Mouse (Mus musculus) G1E (cell line): ENCODE results near the gene Gm11568. TPM values are rescaled to one million over a fixed set of nuclear protein-coding genes. Genes with fewer than 3 reads are reported as not detected.
"Not testable (repeated sequence)": the region's sequence is repeated elsewhere in the genome, so short reads cannot be mapped to it uniquely, and the experiment has no call there.

Source experiments
- ATAC-seq: 2 replicates; pipeline ENCODE4 v1.8.0; 2016; ENCODE audit warnings: mild to moderate bottlenecking; ENCODE audit not compliant: insufficient number of reproducible peaks, poor library complexity, low FRiP score, severe bottlenecking; ENCODE audit errors: extremely low read depth
- DNase-seq: peaks from one replicate; pipeline ENCODE4 v3.0.0; 2012; ENCODE audit warnings: low spot score
- H3K27me3 ChIP-seq: 2 replicates; pipeline ENCODE4 v1.6.1; 2012; ENCODE audit warnings: mild to moderate bottlenecking, low read length, inconsistent platforms; ENCODE audit not compliant: insufficient read depth
- H3K36me3 ChIP-seq: replicated peaks from 2 replicates; pipeline ENCODE3; 2012; ENCODE audit warnings: mild to moderate bottlenecking, inconsistent platforms
- H3K4me1 ChIP-seq: 2 replicates; pipeline ENCODE4 v1.6.1; 2012; ENCODE audit warnings: low read depth, low read length, inconsistent platforms, mixed read lengths; ENCODE audit not compliant: insufficient read depth
- H3K4me3 ChIP-seq: 2 replicates; pipeline ENCODE4 v1.5.1; 2012; ENCODE audit warnings: low read depth, mild to moderate bottlenecking, inconsistent platforms, low read length, moderate library complexity, mixed read lengths
- H3K9me3 ChIP-seq: replicated peaks from 2 replicates; pipeline ENCODE4 v1.6.1; 2012; ENCODE audit warnings: inconsistent platforms
- CTCF ChIP-seq: IDR thresholded peaks from 2 replicates; pipeline ENCODE4 v1.5.1; 2012; ENCODE audit warnings: low read depth, low read length, inconsistent platforms, mixed read lengths
- GATA1 ChIP-seq: IDR thresholded peaks from 2 replicates; pipeline ENCODE4 v1.6.1; 2012; ENCODE audit warnings: borderline replicate concordance, low read length, inconsistent platforms, mixed read lengths
- GATA2 ChIP-seq: IDR thresholded peaks from 2 replicates; pipeline ENCODE4 v1.6.1; 2012; ENCODE audit warnings: low read depth, low read length, inconsistent platforms, borderline replicate concordance
- POLR2AphosphoS5 ChIP-seq: IDR thresholded peaks from 2 replicates; pipeline ENCODE4 v1.6.1; 2012; ENCODE audit warnings: low read depth, low read length, inconsistent platforms; ENCODE audit not compliant: insufficient replicate concordance
- TAL1 ChIP-seq: conservative IDR thresholded peaks from 2 replicates; pipeline ENCODE4 v1.6.1; 2012; ENCODE audit warnings: low read depth, low read length, inconsistent platforms, mixed read lengths
- polyA plus RNA-seq: library from polyadenylated mRNA; stranded (reverse); fragments of >175 nt; gene quantifications from 2 replicates; pipeline ENCODE4 v1.2.3, GENCODE M21; 2012
- total RNA-seq, 2 experiments: library from RNA; stranded (forward) in 1 of 2; stranded (reverse) in 1 of 2; fragments of 200-1000 nt in 1 of 2; fragments of >200 nt in 1 of 2; fragmentation: Nextera tagmentation in 1 of 2; gene quantifications; 2 replicates each; pipeline ENCODE4 v1.2.3; 2014 to 2017

Gm11568 gene
- total and polyA plus RNA-seq, 3 experiments, result not detected

GRCm38 (mm10) chr11:99854121-99854520 is 3.6 kb upstream of the Gm11568 start:
- no peaks in the 10 kb centered on the region for H3K4me1 ChIP-seq
- H3K4me3 ChIP-seq, result no peak overlapping the region
- no peaks in the 10 kb centered on the region for H3K27me3 ChIP-seq
- no peak for ATAC-seq
- peaks cover 19% of the 10 kb centered on the region for H3K9me3 ChIP-seq
- TF ChIP-seq GATA2 (no peak), POLR2AphosphoS5 (no peak), CTCF (no peak), GATA1 (no peak)
- no peaks in the 10 kb centered on the region for H3K36me3 ChIP-seq
- no peak for DNase-seq

GRCm38 (mm10) chr11:99858761-99859160 is 1.0 kb downstream of the Gm11568 start:
- TF ChIP-seq CTCF (no peak), GATA1 (no peak), POLR2AphosphoS5 (no peak), TAL1 (no peak), GATA2 (no peak)
- DNase-seq (no peak), ATAC-seq (no peak)
- Histone ChIP-seq H3K4me1 (no peaks in the 10 kb centered on the region), H3K27me3 (no peaks in the 10 kb centered on the region), H3K36me3 (no peaks in the 10 kb centered on the region), H3K9me3 (peaks cover 25% of the 10 kb centered on the region), H3K4me3 (no peak overlapping the region)

- not testable (repeated sequence) for H3K27me3 ChIP-seq, DNase-seq, H3K36me3 ChIP-seq, H3K4me1 ChIP-seq, ATAC-seq, H3K4me3 ChIP-seq
- peaks cover 20% of the 10 kb centered on the region for H3K9me3 ChIP-seq
These were observed 6.5 kb downstream of the Gm11568 start, which contains the start of gene Gm11559 for GRCm38 (mm10) chr11:99864176-99864575. TSS of gene Gm11559 (plus strand) at chr11:99864476.

DNA sequence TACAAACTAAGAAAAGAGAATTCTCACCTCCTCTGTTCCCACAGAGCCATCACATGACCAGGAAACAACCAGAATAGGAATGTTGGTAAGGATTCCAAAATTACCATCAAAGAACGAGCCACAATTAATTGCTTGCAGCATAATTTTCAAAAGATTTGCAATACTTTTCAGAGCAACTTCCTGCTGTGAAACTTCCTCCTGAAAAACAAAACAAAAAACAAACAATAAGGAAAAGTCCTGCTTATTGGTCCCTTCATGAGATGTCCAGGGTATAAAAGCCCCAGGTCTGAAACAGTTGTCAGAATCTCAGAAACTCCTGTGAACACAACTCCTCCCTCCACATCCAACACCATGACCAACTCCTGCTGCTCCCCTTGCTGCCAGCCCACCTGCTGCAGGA is 15.4 kb downstream of the Gm11568 start, which contains the start of gene Krtap9-1:
Krtap9-1 (plus strand) TSS at position 301 of the 400 bp plus-strand sequence.
- not testable (repeated sequence) for H3K4me1 ChIP-seq, ATAC-seq, H3K36me3 ChIP-seq, DNase-seq, H3K9me3 ChIP-seq, H3K27me3 ChIP-seq, H3K4me3 ChIP-seq

GRCm38 (mm10) chr11:99878887-99879286 is 21.2 kb downstream of the Gm11568 start, which contains the start of gene Gm11567:
TSS of gene Gm11567 (plus strand) at chr11:99879187.
- not testable (repeated sequence) for H3K36me3 ChIP-seq, H3K4me1 ChIP-seq, DNase-seq, H3K9me3 ChIP-seq, ATAC-seq, H3K4me3 ChIP-seq, H3K27me3 ChIP-seq

- H3K27me3 ChIP-seq, result no peaks in the 10 kb centered on the region
These were observed 49.9 kb downstream of the Gm11568 start, which contains the start of gene Krtap31-1 for GRCm38 (mm10) chr11:99907620-99908019. TSS of gene Krtap31-1 (plus strand) at chr11:99907920.

More at GRCm38 (mm10) chr11:99907620-99908019, 49.9 kb downstream of the Gm11568 start, which contains the start of gene Krtap31-1:
- TF ChIP-seq GATA1 (no peak), CTCF (no peak)
- DNase-seq, result no peak
- Histone ChIP-seq H3K4me1 (no peaks in the 10 kb centered on the region), H3K36me3 (no peaks in the 10 kb centered on the region), H3K9me3 (peaks cover 19% of the 10 kb centered on the region), H3K4me3 (no peak within 1 kb of the TSS)
- ATAC-seq, result no peak

Other genes with a start within 250 kb of the Gm11568 start
Only the 20 nearest of the 38 such genes appear.
- not detected in 2 replicates for gene Gm14180, start 123.6 kb upstream of the Gm11568 start, total RNA-seq (2014; fragmentation: Nextera tagmentation)
- not detected in 2 replicates for gene Gm14180, start 123.6 kb upstream of the Gm11568 start, total RNA-seq (2017)
- gene Gm14180, start 123.6 kb upstream of the Gm11568 start, polyA plus RNA-seq, result not detected in 2 replicates
- not detected in 2 replicates for gene Gm11595, start 85.0 kb upstream of the Gm11568 start, total RNA-seq (2014; fragmentation: Nextera tagmentation)
- 0.12 TPM in 1 of 2 replicates, not detected in the other for gene Gm11595, start 85.0 kb upstream of the Gm11568 start, total RNA-seq (2017)
- not detected in 2 replicates for gene Gm11595, start 85.0 kb upstream of the Gm11568 start, polyA plus RNA-seq
- gene Krtap4-8, start 77.2 kb upstream of the Gm11568 start, total RNA-seq (2014; fragmentation: Nextera tagmentation), result not detected in 2 replicates
- 0.27 TPM in 1 of 2 replicates, not detected in the other for gene Krtap4-8, start 77.2 kb upstream of the Gm11568 start, total RNA-seq (2017)
- gene Krtap4-8, start 77.2 kb upstream of the Gm11568 start, polyA plus RNA-seq, result not detected in 2 replicates
- gene Krtap4-9, start 72.7 kb upstream of the Gm11568 start, total RNA-seq (2014; fragmentation: Nextera tagmentation), result not detected in 2 replicates
- not detected in 2 replicates for gene Krtap4-9, start 72.7 kb upstream of the Gm11568 start, total RNA-seq (2017)
- gene Krtap4-9, start 72.7 kb upstream of the Gm11568 start, polyA plus RNA-seq, result not detected in 2 replicates
- gene Gm11596, start 64.5 kb upstream of the Gm11568 start, total RNA-seq (2014; fragmentation: Nextera tagmentation), result not detected in 2 replicates
- 0.12 TPM in 1 of 2 replicates, not detected in the other for gene Gm11596, start 64.5 kb upstream of the Gm11568 start, total RNA-seq (2017)
- not detected in 2 replicates for gene Gm11596, start 64.5 kb upstream of the Gm11568 start, polyA plus RNA-seq
- gene Gm11569, start 59.0 kb upstream of the Gm11568 start, total RNA-seq (2014; fragmentation: Nextera tagmentation), result not detected in 2 replicates
- not detected in 2 replicates for gene Gm11569, start 59.0 kb upstream of the Gm11568 start, total RNA-seq (2017)
- gene Gm11569, start 59.0 kb upstream of the Gm11568 start, polyA plus RNA-seq, result not detected in 2 replicates
- gene Gm11554, start 53.5 kb upstream of the Gm11568 start, total RNA-seq (2014; fragmentation: Nextera tagmentation), result not detected in 2 replicates
- not detected in 2 replicates for gene Gm11554, start 53.5 kb upstream of the Gm11568 start, total RNA-seq (2017)
- not detected in 2 replicates for gene Gm11554, start 53.5 kb upstream of the Gm11568 start, polyA plus RNA-seq
- not detected in 2 replicates for gene Krtap4-13, start 48.0 kb upstream of the Gm11568 start, total RNA-seq (2014; fragmentation: Nextera tagmentation)
- gene Krtap4-13, start 48.0 kb upstream of the Gm11568 start, total RNA-seq (2017), result not detected in 2 replicates
- gene Krtap4-13, start 48.0 kb upstream of the Gm11568 start, polyA plus RNA-seq, result not detected in 2 replicates
- gene Gm11564, start 42.3 kb upstream of the Gm11568 start, total RNA-seq (2014; fragmentation: Nextera tagmentation), result not detected in 2 replicates
- gene Gm11564, start 42.3 kb upstream of the Gm11568 start, total RNA-seq (2017), result not detected in 2 replicates
- gene Gm11564, start 42.3 kb upstream of the Gm11568 start, polyA plus RNA-seq, result not detected in 2 replicates
- gene 2300003K06Rik, start 19.9 kb upstream of the Gm11568 start, total RNA-seq (2014; fragmentation: Nextera tagmentation), result not detected in 2 replicates
- gene 2300003K06Rik, start 19.9 kb upstream of the Gm11568 start, total RNA-seq (2017), result not detected in 2 replicates
- not detected in 2 replicates for gene 2300003K06Rik, start 19.9 kb upstream of the Gm11568 start, polyA plus RNA-seq
- gene Krtap4-16, start 6.3 kb upstream of the Gm11568 start, total RNA-seq (2014; fragmentation: Nextera tagmentation), result not detected in 2 replicates
- gene Krtap4-16, start 6.3 kb upstream of the Gm11568 start, total RNA-seq (2017), result not detected in 2 replicates
- not detected in 2 replicates for gene Krtap4-16, start 6.3 kb upstream of the Gm11568 start, polyA plus RNA-seq
- not detected in 2 replicates for gene Gm11559, start 6.6 kb downstream of the Gm11568 start, total RNA-seq (2014; fragmentation: Nextera tagmentation)
- 0.29 TPM in 1 of 2 replicates, not detected in the other for gene Gm11559, start 6.6 kb downstream of the Gm11568 start, total RNA-seq (2017)
- gene Gm11559, start 6.6 kb downstream of the Gm11568 start, polyA plus RNA-seq, result not detected in 2 replicates
- not detected in 2 replicates for gene Krtap9-1, start 15.5 kb downstream of the Gm11568 start, total RNA-seq (2014; fragmentation: Nextera tagmentation)
- gene Krtap9-1, start 15.5 kb downstream of the Gm11568 start, total RNA-seq (2017), result not detected in 2 replicates
- not detected in 2 replicates for gene Krtap9-1, start 15.5 kb downstream of the Gm11568 start, polyA plus RNA-seq
- gene Gm11567, start 21.3 kb downstream of the Gm11568 start, total RNA-seq (2014; fragmentation: Nextera tagmentation), result not detected in 2 replicates
- not detected in 2 replicates for gene Gm11567, start 21.3 kb downstream of the Gm11568 start, total RNA-seq (2017)
- not detected in 2 replicates for gene Gm11567, start 21.3 kb downstream of the Gm11568 start, polyA plus RNA-seq
- gene Krtap31-1, start 50.0 kb downstream of the Gm11568 start, total RNA-seq (2014; fragmentation: Nextera tagmentation), result not detected in 2 replicates
- 0.27 and 0.29 TPM in 2 replicates for gene Krtap31-1, start 50.0 kb downstream of the Gm11568 start, total RNA-seq (2017)
- gene Krtap31-1, start 50.0 kb downstream of the Gm11568 start, polyA plus RNA-seq, result not detected in 2 replicates
- not detected in 2 replicates for gene Gm11565, start 56.8 kb downstream of the Gm11568 start, total RNA-seq (2014; fragmentation: Nextera tagmentation)
- 0.16 and 0.23 TPM in 2 replicates for gene Gm11565, start 56.8 kb downstream of the Gm11568 start, total RNA-seq (2017)
- gene Gm11565, start 56.8 kb downstream of the Gm11568 start, polyA plus RNA-seq, result not detected in 2 replicates
- not detected in 2 replicates for gene Krtap31-2, start 78.4 kb downstream of the Gm11568 start, total RNA-seq (2014; fragmentation: Nextera tagmentation)
- not detected in 2 replicates for gene Krtap31-2, start 78.4 kb downstream of the Gm11568 start, total RNA-seq (2017)
- not detected in 2 replicates for gene Krtap31-2, start 78.4 kb downstream of the Gm11568 start, polyA plus RNA-seq
- gene Krtap9-5, start 90.6 kb downstream of the Gm11568 start, total RNA-seq (2014; fragmentation: Nextera tagmentation), result not detected in 2 replicates
- not detected in 2 replicates for gene Krtap9-5, start 90.6 kb downstream of the Gm11568 start, total RNA-seq (2017)
- gene Krtap9-5, start 90.6 kb downstream of the Gm11568 start, polyA plus RNA-seq, result not detected in 2 replicates
- not detected in 2 replicates for gene Krtap29-1, start 121.1 kb downstream of the Gm11568 start, total RNA-seq (2014; fragmentation: Nextera tagmentation)
- not detected in 2 replicates for gene Krtap29-1, start 121.1 kb downstream of the Gm11568 start, total RNA-seq (2017)
- gene Krtap29-1, start 121.1 kb downstream of the Gm11568 start, polyA plus RNA-seq, result not detected in 2 replicates
- not detected in 2 replicates for gene Krtap16-1, start 128.7 kb downstream of the Gm11568 start, total RNA-seq (2014; fragmentation: Nextera tagmentation)
- 0.06 and 0.11 TPM in 2 replicates for gene Krtap16-1, start 128.7 kb downstream of the Gm11568 start, total RNA-seq (2017)
- gene Krtap16-1, start 128.7 kb downstream of the Gm11568 start, polyA plus RNA-seq, result not detected in 2 replicates